Mouse (Mus musculus) spleen, postnatal 36 days (tissue): ENCODE data around the gene Tra2a.

ENCODE experiments used
- DNase-seq, 2 experiments: peaks; one replicate each; pipeline ENCODE4 v3.0.0; 2022; ENCODE audit warnings: low spot score in 2 of 2, mixed read lengths in 1 of 2

The Tra2a gene

DNA sequence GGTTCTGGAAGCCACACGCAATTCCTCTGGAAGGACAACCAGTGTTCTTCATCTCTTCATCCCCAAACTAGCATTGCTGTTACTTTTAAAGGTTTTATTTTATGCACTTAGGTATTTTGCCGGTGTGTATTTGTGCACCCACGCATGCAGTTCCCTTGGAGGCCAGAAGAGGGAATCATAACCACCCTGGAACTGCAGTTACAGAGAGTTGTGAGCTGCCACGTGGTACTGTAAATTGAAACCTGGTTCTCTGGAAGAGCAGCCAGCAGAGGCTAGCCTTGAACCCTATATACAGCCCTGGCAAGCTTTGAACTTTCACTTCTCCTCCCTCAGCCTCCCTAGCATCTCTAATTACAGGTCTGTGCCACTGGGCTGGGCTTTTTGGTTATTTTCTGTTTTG lies 30.5 kb downstream of the Tra2a start:
- DNase-seq: no peak

- DNase-seq: peak in 1 of 2 experiments; percentile 31
Observed at GRCm38 (mm10) chr6:49228126-49228679, 35.6 kb downstream of the Tra2a start.

DNA sequence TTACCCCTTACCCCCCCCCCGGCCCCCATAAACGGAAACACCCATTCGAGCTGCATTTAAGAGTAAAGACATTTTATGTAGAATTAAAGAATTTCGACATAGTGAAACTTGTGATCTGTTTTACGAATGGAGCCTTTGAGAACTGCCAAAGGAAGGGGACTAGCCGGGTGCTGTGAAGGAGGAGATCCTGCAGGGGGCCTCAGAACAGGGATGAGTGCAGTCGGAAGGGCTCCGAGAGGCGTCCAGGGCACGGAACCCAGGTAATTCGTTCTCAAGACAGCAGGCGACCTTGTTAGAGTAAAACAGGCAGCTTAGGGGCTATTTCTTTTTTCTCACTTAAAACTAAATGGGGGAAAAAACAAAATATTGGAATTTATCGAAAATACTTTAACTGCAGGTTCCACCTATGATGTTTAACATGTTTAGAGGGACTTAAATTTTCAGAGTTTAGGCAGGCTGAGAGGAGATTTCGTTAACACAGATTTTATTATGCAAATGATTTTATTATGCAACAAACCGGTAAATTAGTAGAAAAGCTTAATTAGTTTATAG lies 36.6 kb downstream of the Tra2a start:
- DNase-seq: peak; percentile 29 to 30

GRCm38 (mm10) chr6:49225728-49226123 lies 38.1 kb downstream of the Tra2a start:
- no peak for DNase-seq

DNA sequence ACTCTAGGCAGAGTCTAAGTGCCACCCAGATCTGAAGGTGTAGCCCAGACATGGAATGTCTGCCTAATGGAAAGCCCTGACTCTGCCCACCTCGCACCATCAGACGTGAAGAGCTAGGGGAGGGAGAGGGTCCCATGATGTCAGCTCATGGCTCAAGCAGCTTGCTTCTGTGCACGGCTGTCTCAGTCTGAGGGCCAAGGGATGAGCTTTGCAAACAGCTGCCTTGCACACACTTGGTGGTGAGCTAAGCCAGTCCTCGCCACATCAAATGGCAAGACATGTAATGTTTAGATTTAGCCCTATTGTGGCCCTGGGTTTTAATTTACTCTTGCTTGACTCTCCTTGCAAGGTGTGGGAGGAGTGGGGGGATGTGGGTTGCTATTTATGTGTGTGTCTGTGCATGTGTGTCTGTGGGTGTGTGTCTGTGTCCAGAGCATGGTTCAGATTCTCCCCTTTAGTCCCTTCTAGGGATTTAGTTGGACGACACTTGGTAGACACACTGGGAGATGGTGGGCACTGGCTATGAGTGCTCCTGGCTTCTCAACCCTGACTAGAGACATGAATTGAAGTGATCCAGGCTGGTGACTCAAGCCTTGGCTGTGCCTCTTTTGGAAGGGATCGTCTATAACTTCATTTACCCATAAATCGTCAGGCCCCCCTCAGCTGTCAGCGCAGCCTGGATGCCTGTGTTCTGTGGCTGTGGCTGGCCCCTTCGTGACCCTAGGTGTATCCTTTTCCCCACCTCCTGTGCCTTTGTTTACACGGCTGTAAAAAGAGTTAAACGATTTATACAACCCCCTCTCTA lies 38.7 kb downstream of the Tra2a start:
- DNase-seq: no peak

GRCm38 (mm10) chr6:49221906-49222305 lies 41.9 kb downstream of the Tra2a start:
- no peak for DNase-seq

DNA sequence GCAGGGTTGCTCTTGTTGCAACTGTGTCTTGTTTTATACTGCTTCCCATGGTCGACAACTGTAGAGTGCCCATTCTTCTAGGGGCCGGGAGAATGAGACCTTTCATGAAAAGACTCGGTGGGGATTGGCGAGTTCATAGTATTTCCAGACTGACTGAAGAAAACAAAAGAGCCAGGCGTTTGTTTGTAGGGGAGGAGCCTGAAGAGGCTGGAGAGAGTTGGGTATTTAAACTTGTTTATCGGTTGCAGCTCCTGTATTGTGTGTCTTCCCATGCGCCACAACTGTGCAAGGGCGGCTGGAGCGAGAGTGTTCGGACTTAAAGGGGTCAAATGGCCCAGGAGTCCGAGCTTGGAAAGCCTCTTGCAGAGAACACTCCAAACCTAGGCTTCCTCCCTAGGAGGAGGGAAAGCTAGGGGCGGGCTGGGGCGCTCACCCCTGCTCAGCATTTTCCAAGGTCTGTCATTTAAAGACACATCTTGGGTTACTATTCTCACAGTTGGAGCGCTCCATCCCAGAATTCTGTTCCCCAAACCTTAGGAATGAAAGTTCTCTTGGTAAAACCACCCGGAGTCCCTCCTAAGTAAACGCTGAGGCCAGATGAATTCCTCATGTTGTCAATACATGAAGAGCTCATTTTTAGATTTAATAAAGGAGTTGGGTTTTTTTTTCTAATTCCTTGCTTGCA lies 43.8 kb downstream of the Tra2a start:
- DNase-seq: no peak

- DNase-seq: no peak
Observed at GRCm38 (mm10) chr6:49219001-49219560, 44.8 kb downstream of the Tra2a start.

DNA sequence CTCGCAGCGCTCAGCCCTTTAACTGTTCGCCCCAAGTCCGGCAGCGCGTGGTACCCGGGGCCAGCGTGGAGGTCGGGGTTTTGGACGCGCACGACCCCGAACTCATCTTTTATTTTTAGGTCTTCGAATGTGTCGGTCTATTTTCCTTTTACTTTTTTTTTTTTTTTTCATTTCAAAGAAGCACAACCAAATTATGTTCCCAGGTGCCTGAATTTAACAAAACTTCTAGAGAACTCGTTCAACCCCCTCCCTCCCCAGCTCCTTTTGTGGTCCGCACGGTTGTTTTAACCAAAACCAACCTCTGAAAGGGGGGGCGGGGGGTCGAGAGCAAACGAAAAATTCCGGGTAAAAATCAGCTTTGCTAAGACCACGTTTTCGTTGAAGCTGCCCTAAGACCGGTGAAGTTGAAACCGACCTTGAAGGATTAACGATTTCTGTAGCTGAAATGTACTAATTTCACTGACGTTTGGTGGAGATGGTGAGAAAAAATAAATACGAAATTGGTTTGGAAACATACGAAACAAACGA lies 45.5 kb downstream of the Tra2a start:
- DNase-seq: no peak

DNA sequence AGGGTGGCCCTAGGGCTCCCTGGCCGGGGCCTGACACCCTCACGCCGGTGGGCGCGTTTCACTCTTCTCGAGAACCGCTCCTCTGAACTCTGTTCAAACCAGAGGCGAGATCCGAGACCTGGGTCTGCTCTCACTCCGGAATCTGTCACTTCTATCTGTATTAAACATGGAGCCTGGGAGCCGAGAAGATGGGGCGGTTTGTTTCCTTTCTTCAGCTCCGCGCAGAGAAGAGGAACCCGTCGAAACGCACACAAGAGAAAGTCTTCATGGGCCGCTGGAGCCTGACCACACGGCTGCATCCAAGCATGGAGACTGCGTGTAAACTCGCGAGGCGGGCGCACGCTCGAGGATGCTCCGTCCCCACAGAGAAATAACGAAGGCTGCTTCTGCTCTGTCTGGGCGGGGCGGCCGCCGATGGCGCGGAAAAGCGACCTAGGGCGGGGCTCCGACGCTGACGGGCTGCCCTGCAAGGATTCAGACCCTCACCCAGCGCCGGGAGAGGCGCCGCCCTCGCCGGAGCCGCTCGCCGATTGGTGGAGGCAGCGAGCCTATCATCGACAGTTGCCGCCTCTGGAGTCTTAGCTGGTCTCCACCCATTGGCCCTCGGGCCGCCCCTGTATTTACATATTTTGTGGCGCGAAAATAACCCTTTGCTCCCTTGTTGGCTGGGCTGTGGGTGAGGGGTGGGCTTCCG lies 46.1 kb downstream of the Tra2a start:
- peak; percentile 89 to 91 for DNase-seq

DNA sequence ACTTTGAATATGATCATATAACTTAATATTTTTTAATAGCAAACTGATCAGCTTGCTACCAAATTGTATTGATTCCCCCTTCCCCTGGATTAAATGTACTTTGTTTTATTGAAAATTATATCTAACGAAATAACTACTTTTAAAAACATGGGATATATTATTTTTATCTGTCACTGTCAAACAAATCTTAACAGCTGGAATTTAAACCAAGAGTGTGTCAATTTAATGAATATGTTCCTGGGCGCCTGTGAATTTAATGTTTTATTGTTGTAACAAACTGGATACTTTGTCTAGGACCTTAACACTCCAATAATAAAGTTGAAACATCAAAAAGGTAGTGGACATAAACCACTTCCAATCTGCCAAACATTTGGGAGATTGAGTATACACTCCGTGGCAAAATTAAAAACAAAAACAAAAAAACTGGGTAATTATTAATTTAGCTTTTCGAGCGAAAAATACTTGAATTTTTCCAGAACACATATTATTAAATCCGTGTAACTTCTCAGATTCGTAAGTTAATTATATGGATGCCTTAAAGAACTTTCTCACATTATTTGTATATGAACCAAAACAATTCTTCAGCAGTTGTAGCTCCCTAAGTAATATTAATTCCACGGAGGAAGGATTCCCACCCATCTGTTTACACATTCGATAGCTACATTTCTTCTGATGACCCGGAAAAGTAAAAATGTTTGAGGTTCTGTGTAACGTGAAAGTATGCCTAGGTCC lies 46.9 kb downstream of the Tra2a start:
- DNase-seq: no peak

- DNase-seq: no peak
Observed at GRCm38 (mm10) chr6:49215748-49216585, 47.9 kb downstream of the Tra2a start.

- peak; percentile 62 to 70 for DNase-seq
Observed at GRCm38 (mm10) chr6:49214928-49215747, 48.7 kb downstream of the Tra2a start, which contains the start of gene Igf2bp3. TSS of gene Igf2bp3 (minus strand) at chr6:49214957.

DNA sequence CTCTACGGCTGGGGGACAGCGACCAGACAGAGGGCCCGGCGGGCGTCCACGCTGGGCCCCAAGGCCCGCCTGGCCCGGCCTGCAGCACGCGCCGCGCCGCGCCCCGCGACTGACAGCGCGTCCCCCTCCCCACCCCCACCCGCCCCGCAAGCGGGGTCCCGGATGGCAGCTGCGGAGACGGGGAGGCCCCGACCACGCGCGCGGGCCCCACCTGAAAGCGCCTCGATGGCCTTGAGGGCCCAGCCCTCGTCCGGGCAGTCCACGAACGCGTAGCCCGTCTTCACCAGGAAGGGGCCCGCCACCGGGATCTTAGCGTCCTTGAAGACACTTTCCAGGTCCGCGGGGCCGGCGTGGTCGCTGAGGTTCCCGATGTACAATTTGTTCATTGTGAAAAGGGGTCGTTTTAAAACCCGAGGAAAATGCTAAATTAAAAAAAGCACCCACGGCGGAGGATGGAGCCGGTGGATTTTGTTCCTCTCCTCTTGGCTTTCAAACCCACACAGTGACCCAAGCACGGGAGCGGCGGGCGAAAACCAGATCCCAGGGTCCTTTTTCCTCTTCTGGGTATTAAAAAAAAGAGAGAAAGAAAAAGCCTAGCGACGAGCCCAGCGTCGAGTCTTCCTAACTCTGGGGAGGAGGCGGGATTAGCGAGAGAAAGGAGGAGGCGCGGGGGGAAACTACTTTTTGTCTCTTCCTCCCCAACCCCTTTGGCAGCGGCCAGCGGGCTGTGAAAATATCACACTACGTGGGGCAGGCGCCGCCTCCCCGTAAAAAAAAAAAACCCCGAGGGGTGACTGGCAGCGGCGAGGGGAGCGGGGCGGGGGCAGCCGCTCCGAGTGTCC lies 49.5 kb downstream of the Tra2a start:
- DNase-seq: peak; percentile 52 to 54

DNA sequence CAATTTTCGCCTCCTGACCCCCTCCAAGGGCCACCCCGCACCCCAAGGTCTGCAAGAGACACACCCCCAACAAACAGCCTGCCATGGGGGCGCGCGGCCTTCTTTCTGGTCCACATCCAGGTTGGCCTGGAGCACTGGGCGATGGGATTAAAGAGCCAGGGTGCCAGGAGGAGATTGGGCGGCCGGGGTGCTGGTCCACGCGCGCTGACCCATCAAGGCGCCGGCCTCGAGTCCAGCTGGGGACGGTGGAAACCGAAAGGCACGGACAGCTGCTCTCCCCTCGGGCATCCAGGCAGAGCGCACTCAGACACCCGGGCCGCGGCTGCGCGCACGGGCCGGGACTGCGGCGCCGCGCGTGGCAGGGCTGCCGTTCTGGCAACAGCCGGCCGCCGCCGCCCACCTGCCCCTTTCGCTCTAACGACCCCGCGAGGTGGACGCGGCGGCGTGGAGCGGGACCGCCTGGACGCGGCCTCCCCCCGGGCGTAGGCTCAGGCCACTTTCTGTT lies 50.2 kb downstream of the Tra2a start:
- peak in 1 of 2 experiments; percentile 8 for DNase-seq

DNA sequence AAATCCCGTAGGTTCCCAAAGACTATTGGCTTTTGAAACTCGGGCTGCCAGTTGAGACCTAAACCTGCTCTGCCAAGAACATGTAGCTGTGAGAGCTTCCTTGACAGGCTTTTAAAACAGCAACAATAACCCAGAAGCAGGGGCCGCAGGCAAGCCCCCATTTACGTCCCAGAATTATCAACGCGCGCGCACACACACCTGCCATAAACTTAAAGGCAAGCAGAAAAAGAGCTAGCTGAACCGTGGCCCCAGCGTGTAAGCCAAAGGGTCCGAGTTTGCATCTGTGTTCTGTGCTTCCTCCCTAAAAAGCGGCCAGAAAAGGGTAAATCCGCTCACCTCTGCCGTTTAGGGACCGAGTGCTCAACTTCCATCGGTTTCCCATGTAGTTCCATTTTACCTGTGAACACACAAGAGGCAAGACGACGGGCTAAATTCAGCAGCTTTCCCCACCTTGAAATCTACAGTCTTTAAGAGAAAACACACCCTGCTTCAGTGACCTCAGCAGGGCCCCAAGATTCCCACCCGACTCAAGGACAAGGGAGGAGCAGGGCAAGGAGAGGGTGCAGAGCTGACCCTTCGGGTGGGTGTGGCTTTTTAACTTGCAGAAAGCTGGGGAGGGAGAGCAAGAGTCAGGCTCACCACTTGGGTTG lies 50.8 kb downstream of the Tra2a start:
- no peak for DNase-seq

DNA sequence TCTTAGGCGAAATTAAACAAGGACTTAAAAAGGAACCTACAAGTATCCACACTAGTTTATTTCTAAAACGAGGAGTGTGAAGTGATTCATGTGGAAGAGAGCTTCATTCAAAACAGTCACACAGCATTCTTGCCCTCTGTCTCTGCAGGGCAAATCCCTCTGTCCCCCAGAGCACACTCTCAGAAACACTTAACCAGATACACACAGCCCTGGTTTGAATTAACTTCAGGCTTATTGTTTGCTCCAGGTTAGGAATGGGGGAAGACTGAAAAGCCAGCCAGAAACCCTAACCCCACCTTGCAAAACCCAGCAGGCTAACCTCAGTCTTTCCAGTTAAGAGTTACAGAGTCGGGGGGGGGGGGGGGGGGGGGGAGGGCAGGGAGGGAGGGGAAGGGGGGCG lies 51.7 kb downstream of the Tra2a start:
- DNase-seq: no peak
